Mouse (Mus musculus): ENCODE results near the gene Pitpnc1. TPM values are rescaled to one million over a fixed set of nuclear protein-coding genes. Genes with fewer than 3 reads are reported as not detected.

Pitpnc1 gene
- total and polyA plus RNA-seq, 3 experiments, result 2.4 to 5.4 (median 3.6) TPM

DNA sequence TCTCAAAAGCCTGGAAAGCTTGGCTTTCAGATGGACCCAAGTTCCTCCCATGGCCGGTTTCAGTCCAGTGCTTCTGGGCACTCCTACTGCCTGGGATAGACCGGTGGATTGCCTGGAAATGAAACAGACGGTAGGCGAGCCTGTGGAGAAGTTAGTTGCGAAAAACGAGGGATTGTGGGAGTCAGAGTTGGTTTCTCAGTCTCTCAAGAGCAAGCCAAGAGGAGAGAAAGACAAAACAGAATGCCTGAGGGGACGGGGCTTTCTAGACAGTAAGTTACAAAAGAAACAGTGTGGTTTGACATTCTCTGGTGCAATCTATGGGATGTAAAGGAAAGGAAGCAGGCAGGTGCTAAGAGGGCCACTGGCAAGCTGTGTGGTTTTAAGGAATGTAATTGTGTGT lies 216.3 kb downstream of the Pitpnc1 start:
- Histone ChIP-seq H3K27me3 (replicated peaks) (no peaks in the 10 kb centered on the region), H3K4me1 (ENCODE audit: control insufficient read depth in 1 of 2, insufficient read depth in 2 of 2) (no peaks in the 10 kb centered on the region), H3K36me3 (replicated peaks in 1 of 2; ENCODE audit: control insufficient read depth in 1 of 2, insufficient read depth in 1 of 2, low read length in 1 of 2) (peaks cover 0 to 8% of the 10 kb centered on the region in 2 experiments), H3K4me2 (ENCODE audit: insufficient read depth, low read depth, poor library complexity, severe bottlenecking) (no peak overlapping the region), H3K9ac (ENCODE audit: insufficient read depth, low read depth) (no peak overlapping the region), H3K27ac (ENCODE audit: insufficient read depth, low read depth) (no peak overlapping the region), H3K4me3 (replicated peaks in 1 of 3; ENCODE audit: low read depth in 2 of 3, low read length in 2 of 3, poor library complexity in 1 of 3) (no peak overlapping the region), H3K79me2 (replicated peaks; ENCODE audit: control insufficient read depth, extremely low read depth, insufficient read depth, poor library complexity, severe bottlenecking) (no peaks in the 10 kb centered on the region), H3K9me3 (replicated peaks; ENCODE audit: low read length) (no peaks in the 10 kb centered on the region)
- dilution Hi-C loops (cut with MboI; ENCODE audit: extremely low pct_ligation_motif_present, extremely low pct_unique_long_range_greater_than_20kb, low sequenced_read_pairs), result no loop called here
- in situ Hi-C loops (cut with MboI; ENCODE audit: low pct_ligation_motif_present, low pct_unique_long_range_greater_than_20kb, low sequenced_read_pairs), result no loop called here
- DNase-seq (ENCODE audit: extremely low read depth), result no peak
- TF ChIP-seq TBP (conservative IDR thresholded peaks at IDR 0.05; ENCODE audit: low read depth, low read length) (no peak), ZC3H11A (IDR thresholded peaks at IDR 0.05; ENCODE audit: low read depth, low read length) (no peak), KAT2A (IDR thresholded peaks at IDR 0.05; ENCODE audit: insufficient replicate concordance, low read length) (no peak), EP300 (IDR thresholded peaks at IDR 0.05; ENCODE audit: low read length) (no peak), RCOR1 (conservative IDR thresholded peaks at IDR 0.05; ENCODE audit: low read depth, low read length) (no peak), ZNF384 (IDR thresholded peaks at IDR 0.05; ENCODE audit: low read depth, low read length) (no peak), ETS1 (conservative IDR thresholded peaks at IDR 0.05; ENCODE audit: low read depth, low read length) (no peak), NELFE (IDR thresholded peaks at IDR 0.05; ENCODE audit: low read depth, low read length) (no peak), CHD2 (IDR thresholded peaks at IDR 0.05; ENCODE audit: low read length) (no peak), IRF4 (IDR thresholded peaks at IDR 0.05; ENCODE audit: low read depth, low read length) (no peak), POLR2AphosphoS2 (IDR thresholded peaks at IDR 0.05; ENCODE audit: low read depth, low read length) (no peak), UBTF (IDR thresholded peaks at IDR 0.05; ENCODE audit: low read depth, low read length) (no peak), JUND (conservative IDR thresholded peaks at IDR 0.05; ENCODE audit: low read depth, low read length) (no peak), JUN (IDR thresholded peaks at IDR 0.05; ENCODE audit: insufficient read depth, low read depth, low read length) (no peak)

DNA sequence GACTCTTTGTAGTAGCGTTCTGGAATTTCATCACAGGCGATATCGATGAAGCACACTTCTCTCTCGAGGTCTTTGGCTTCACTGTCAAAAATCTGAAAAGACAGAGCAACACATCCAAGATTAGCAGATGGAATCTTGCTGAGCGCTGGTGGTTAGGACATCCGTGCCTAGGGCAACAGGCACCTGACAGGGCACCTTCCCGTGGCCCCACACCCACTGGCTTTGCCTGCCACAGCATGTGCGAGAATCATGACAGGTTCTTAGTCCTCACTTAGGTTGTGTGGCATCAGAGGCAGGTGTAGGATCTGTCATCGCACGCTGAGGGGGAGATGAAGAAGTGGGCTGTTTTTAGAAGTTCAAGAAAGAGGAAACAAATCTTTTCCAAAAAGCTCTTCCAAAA lies 218.5 kb downstream of the Pitpnc1 start:
- no peak for DNase-seq (ENCODE audit: extremely low read depth)
- Histone ChIP-seq H3K9ac (ENCODE audit: insufficient read depth, low read depth) (no peak overlapping the region), H3K27ac (ENCODE audit: insufficient read depth, low read depth) (no peak overlapping the region), H3K79me2 (replicated peaks; ENCODE audit: control insufficient read depth, extremely low read depth, insufficient read depth, poor library complexity, severe bottlenecking) (no peaks in the 10 kb centered on the region), H3K36me3 (replicated peaks in 1 of 2; ENCODE audit: control insufficient read depth in 1 of 2, insufficient read depth in 1 of 2, low read length in 1 of 2) (peaks cover 0 to 10% of the 10 kb centered on the region in 2 experiments), H3K4me1 (ENCODE audit: control insufficient read depth in 1 of 2, insufficient read depth in 2 of 2) (no peaks in the 10 kb centered on the region), H3K9me3 (replicated peaks; ENCODE audit: low read length) (no peaks in the 10 kb centered on the region), H3K4me3 (replicated peaks in 1 of 3; ENCODE audit: low read depth in 2 of 3, low read length in 2 of 3, poor library complexity in 1 of 3) (no peak overlapping the region), H3K4me2 (ENCODE audit: insufficient read depth, low read depth, poor library complexity, severe bottlenecking) (no peak overlapping the region), H3K27me3 (replicated peaks) (no peaks in the 10 kb centered on the region)
- no peak for TF ChIP-seq TBP (conservative IDR thresholded peaks at IDR 0.05; ENCODE audit: low read depth, low read length)
- in situ Hi-C loops (cut with MboI; ENCODE audit: low pct_ligation_motif_present, low pct_unique_long_range_greater_than_20kb, low sequenced_read_pairs), result no loop called here
- dilution Hi-C loops (cut with MboI; ENCODE audit: extremely low pct_ligation_motif_present, extremely low pct_unique_long_range_greater_than_20kb, low sequenced_read_pairs), result no loop called here

DNA sequence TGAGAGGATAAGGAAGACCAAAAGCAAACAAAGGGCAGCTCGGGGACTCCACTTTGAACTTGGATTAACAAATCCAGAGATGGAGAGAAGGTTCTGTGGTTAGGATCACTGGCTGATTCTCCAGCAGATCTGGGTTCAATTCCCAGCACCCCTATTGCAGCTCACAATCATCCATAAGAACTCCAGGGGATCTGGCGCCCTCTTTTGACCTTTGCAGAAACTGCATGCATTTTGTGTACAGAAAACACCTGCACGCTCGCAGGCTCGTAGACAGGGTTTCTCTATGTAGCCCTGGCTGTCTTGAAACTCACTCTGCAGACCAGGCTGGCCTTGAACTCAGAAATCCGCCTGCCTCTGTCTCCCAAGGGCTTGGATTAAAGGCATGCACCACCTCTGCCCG lies 219.0 kb downstream of the Pitpnc1 start:
- no peak overlapping the region for H3K4me3 ChIP-seq (replicated peaks in 1 of 3; ENCODE audit: low read depth in 2 of 3, low read length in 2 of 3, poor library complexity in 1 of 3)
- peak; percentile 15 for DNase-seq (ENCODE audit: extremely low read depth)
- no peaks in the 10 kb centered on the region for H3K79me2 ChIP-seq (replicated peaks; ENCODE audit: control insufficient read depth, extremely low read depth, insufficient read depth, poor library complexity, severe bottlenecking)
- dilution Hi-C loops (cut with MboI; ENCODE audit: extremely low pct_ligation_motif_present, extremely low pct_unique_long_range_greater_than_20kb, low sequenced_read_pairs) (no loop called here), in situ Hi-C loops (cut with MboI; ENCODE audit: low pct_ligation_motif_present, low pct_unique_long_range_greater_than_20kb, low sequenced_read_pairs) (no loop called here)
- no peaks in the 10 kb centered on the region for H3K4me1 ChIP-seq (ENCODE audit: control insufficient read depth in 1 of 2, insufficient read depth in 2 of 2)
- no peak overlapping the region for H3K4me2 ChIP-seq (ENCODE audit: insufficient read depth, low read depth, poor library complexity, severe bottlenecking)
- peak; percentile 2 for TF ChIP-seq RAD21 (IDR thresholded peaks at IDR 0.05; ENCODE audit: low read depth, low read length)
- TF ChIP-seq JUND (conservative IDR thresholded peaks at IDR 0.05; ENCODE audit: low read depth, low read length), result no peak
- TF ChIP-seq SMC3 (IDR thresholded peaks at IDR 0.05; ENCODE audit: low read depth, low read length), result no peak
- no peak for TF ChIP-seq KAT2A (IDR thresholded peaks at IDR 0.05; ENCODE audit: insufficient replicate concordance, low read length)
- TF ChIP-seq NELFE (IDR thresholded peaks at IDR 0.05; ENCODE audit: low read depth, low read length), result no peak
- no peak for TF ChIP-seq MAFK (IDR thresholded peaks at IDR 0.05; ENCODE audit: insufficient replicate concordance, low read length)
- TF ChIP-seq CTCF (conservative IDR thresholded peaks at IDR 0.05 in 1 of 2, IDR thresholded peaks at IDR 0.05 in 1 of 2; ENCODE audit: low read depth in 2 of 2, low read length in 2 of 2), result peak in 1 of 2 experiments; percentile 47; a peak in 2 of 4 replicates
- no peak for TF ChIP-seq PAX5 (IDR thresholded peaks at IDR 0.05; ENCODE audit: low read length)
- TF ChIP-seq UBTF (IDR thresholded peaks at IDR 0.05; ENCODE audit: low read depth, low read length), result no peak
- no peak for TF ChIP-seq ETS1 (conservative IDR thresholded peaks at IDR 0.05; ENCODE audit: low read depth, low read length)
- TF ChIP-seq POLR2AphosphoS2 (IDR thresholded peaks at IDR 0.05; ENCODE audit: low read depth, low read length), result no peak
- H3K36me3 ChIP-seq (replicated peaks in 1 of 2; ENCODE audit: control insufficient read depth in 1 of 2, insufficient read depth in 1 of 2, low read length in 1 of 2), result peaks cover 0 to 10% of the 10 kb centered on the region in 2 experiments
- no peaks in the 10 kb centered on the region for H3K9me3 ChIP-seq (replicated peaks; ENCODE audit: low read length)
- no peak overlapping the region for H3K9ac ChIP-seq (ENCODE audit: insufficient read depth, low read depth)
- H3K27ac ChIP-seq (ENCODE audit: insufficient read depth, low read depth), result no peak overlapping the region
- H3K27me3 ChIP-seq (replicated peaks), result no peaks in the 10 kb centered on the region
